Mouse (Mus musculus) gastrocnemius, adult 2 months (tissue): ENCODE measurements around the gene Myoz2. TPM values are rescaled to one million over a fixed set of nuclear protein-coding genes. Genes with fewer than 3 reads are reported as not detected.
A peak's percentile ranks its signal among the peaks of the same experiment; 100 is the strongest.

Experiments used
- DNase-seq: peaks from one replicate; pipeline ENCODE4 v3.0.0; 2022
- H3K27ac ChIP-seq: fragments of 200-600 bp; 2 replicates; pipeline ENCODE4 v1.8.1; 2022; ENCODE audit warnings: mild to moderate bottlenecking
- H3K4me3 ChIP-seq: fragments of 200-600 bp; 2 replicates; pipeline ENCODE4 v1.8.1; 2022; ENCODE audit warnings: mild to moderate bottlenecking, moderate library complexity
- CTCF ChIP-seq: fragments of 200-600 bp; IDR thresholded peaks from 2 replicates; pipeline ENCODE4 v1.8.1; 2022; ENCODE audit warnings: antibody characterized with exemption, mild to moderate bottlenecking, moderate library complexity
- intact Hi-C: fragments of 180-260 bp; cut with DNase I; formaldehyde crosslinking; loops from one replicate; pipeline ENCODE4 v1.15.1; 2025
- long read RNA-seq, 2 experiments: library from polyadenylated mRNA; stranded (forward); transcript quantifications; one replicate each; pipeline ENCODE4 v2.0.0; 2021
- total RNA-seq, 2 experiments: library from RNA; stranded (reverse); gene quantifications; 2 replicates each; pipeline ENCODE4 v1.2.3; 2021

Gene Myoz2
- 100 to 1,000 TPM; 281 to 748 TPM for total RNA-seq
- long read RNA-seq, experiment 1, transcript Myoz2-203 (7 exons, 871 nt): minor isoform, 21 of 331 reads
- long read RNA-seq, experiment 1, transcript Myoz2-202 (3 exons, 2,412 nt): minor isoform, 5 of 331 reads
- long read RNA-seq, experiment 1, transcript Myoz2-204 (6 exons, 824 nt): minor isoform, 5 of 331 reads
- long read RNA-seq, experiment 1, transcript Myoz2-201 (6 exons, 1,181 nt): major isoform, 273 of 331 reads
- long read RNA-seq, experiment 1, partial matches to known transcripts: 12 of 331 reads
- long read RNA-seq, experiment 1, other reads (novel, unspliced or antisense): 15 of 331 reads
- long read RNA-seq, experiment 2, transcript Myoz2-203 (7 exons, 871 nt): minor isoform, 8 of 305 reads
- long read RNA-seq, experiment 2, transcript Myoz2-201 (6 exons, 1,181 nt): major isoform, 255 of 305 reads
- long read RNA-seq, experiment 2, partial matches to known transcripts: 23 of 305 reads
- long read RNA-seq, experiment 2, other reads (novel, unspliced or antisense): 13 of 305 reads

DNA sequence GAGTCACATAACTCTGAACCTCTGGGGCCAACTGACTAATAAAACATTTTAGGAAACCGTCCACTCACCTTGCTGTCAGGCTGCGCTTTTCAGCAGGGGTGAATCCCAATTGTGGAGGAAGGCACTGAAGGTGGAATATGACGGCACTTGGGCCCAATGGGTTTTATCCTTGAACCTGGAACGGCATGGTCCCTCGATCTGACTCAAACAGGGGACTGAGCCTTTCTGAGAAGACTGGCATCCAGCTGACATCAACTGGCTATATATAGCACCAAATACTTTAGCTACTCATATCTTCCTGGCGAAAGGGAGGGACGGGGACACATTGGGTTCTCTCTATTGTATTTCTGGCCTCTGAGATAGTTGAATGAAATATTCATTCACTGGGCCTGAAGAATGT is at the start of gene Myoz2:
Myoz2 (minus strand) TSS at position 264 of the 400 bp plus-strand sequence.
- no peak for DNase-seq
- H3K27ac ChIP-seq: peak within 1 kb of the TSS; percentile 66
- no peak for TF ChIP-seq CTCF
- peak within 1 kb of the TSS; percentile 40 for H3K4me3 ChIP-seq
- intact Hi-C loops: loop anchor here (5.0 kb wide), 2 partner anchors 38 to 53 kb away; no protein-coding TSS in a partner anchor

DNA sequence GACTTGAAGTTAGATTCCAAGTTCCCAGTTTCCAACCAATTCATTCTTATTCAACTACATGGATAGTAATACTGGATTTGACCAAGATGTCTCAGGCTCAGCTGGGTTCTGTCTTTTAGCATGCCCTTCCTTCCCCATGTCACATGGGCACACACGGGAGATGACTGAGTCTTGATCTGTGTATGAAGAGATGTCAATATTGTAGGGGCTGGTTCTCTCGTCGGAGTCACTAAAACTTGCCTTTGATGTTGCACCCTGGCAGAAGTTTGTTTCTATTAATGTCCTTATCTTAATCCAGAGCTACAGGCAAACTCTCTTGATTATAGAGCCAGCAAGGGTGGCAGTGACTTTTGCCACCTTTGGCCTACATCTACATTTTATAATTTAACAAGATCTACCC is 46.9 kb upstream of the Myoz2 start:
- no peak for DNase-seq
- intact Hi-C loops: no loop called here
- Histone ChIP-seq H3K27ac (no peak overlapping the region), H3K4me3 (no peak overlapping the region)
- TF ChIP-seq CTCF: no peak

DNA sequence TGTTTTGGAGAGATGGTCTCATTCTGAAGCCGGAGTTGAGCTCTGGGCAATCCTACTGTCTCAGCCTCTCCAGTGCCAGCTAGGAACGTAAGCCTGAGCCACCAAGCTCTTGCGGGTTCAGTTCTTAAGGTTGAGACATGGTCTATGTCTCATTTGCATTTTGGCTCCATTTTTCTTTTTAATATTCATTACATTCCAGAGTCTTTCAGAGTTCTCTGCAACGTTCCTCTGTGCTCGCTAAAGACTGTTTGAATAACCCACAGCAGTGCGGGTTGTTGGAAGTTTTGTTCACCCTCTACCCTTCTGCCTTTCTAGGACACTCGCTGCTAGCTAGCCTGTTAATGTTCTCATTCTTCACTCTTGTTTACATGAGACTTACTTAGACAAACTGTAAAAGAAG is 46.1 kb upstream of the Myoz2 start:
- intact Hi-C loops: no loop called here
- Histone ChIP-seq H3K27ac (no peak overlapping the region), H3K4me3 (no peak overlapping the region)
- no peak for TF ChIP-seq CTCF
- no peak for DNase-seq

DNA sequence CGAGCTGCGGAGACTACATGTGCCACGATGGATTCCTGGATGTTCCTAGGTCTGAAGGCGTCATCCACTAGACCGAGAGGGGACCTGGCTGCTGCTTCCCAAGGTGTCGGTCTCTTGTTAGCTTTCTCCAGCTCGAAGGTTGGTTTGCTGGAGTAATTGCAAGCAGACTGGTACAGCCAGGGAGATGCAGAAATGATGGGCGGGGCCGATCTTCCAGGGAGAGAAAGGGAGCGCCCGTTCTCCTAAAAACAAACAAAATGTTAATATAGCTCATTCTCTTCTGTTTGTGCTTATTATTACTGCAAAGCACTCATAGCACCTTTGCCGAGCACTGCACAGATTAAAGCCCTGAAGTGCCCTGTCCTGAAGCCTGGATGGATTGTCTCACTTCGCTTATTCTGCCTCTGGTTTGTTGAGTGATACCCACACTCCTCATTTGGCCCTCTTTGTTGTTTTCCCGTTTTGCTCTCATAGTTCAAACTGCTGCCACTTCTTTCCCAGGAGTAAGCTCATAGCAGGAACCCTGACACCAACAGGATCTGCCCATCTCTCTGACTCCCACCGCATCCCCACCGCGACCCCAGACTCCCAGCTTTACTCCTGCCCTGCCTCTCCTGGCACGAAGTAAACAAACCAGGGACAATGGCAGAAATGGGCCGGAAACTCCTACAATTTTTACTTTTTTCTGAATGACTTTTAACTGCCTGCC is 45.4 kb upstream of the Myoz2 start:
- Histone ChIP-seq H3K27ac (no peak overlapping the region), H3K4me3 (no peak overlapping the region)
- TF ChIP-seq CTCF: no peak
- intact Hi-C loops: no loop called here
- no peak for DNase-seq

DNA sequence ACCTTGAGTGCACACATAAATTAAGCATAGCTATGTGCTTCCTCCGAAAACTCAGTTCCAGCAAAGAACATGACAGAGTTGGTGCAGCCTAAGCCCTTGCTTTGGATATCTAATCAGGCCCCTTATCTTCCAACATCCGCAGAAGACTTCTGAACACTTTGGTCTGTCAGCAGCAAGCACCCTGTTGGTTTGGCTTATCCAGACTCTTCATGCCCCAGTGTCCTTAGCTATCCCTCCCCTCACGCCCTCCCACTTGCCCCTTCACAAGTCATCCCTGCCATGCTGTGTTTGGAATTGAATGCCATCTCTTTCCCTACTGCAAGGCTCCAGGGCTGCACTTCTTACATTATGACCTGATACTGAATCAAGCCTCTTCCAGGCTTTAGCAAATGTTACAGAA is 40.9 kb upstream of the Myoz2 start:
- Histone ChIP-seq H3K27ac (no peak overlapping the region), H3K4me3 (no peak overlapping the region)
- intact Hi-C loops: no loop called here
- no peak for DNase-seq
- TF ChIP-seq CTCF: no peak

DNA sequence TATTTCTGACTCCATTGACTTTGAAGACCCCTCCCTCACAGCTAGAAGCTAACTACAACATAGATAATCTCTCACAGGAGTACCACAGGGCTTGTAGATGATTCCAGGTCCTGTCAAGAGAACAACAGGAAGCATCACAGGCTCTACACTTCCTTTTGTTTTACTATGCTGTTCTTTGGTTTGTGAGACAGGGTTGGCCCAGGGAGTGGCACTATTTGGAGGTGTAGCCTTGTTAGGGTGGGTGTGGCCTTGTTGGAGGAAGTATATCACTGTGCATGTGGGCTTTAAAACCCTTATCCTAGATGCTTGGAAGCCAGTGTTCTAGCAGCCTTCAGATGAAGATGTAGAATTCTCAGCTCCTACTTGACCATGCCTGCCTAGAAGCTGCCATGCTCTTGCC is 40.2 kb upstream of the Myoz2 start:
- intact Hi-C loops: no loop called here
- Histone ChIP-seq H3K27ac (no peak overlapping the region), H3K4me3 (no peak overlapping the region)
- no peak for TF ChIP-seq CTCF
- no peak for DNase-seq

DNA sequence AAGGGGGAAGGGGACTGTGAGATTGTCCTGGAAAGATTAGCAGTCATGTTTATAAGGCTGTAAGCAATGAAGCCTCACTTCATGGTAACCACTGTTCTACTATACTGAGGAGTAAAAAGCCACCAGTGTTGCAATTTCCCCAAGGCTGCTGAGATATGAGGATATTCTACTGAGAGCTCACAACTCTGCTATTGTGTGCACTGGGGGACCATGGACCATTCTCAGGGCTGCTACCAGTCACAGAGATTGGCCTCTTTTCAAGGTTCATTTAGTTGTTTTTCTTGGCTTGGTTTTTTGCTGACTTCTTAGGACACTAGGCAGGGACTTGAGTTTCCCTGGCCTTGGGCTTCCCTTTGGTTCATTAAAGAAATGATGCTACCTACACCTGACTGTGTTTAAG is 38.5 kb upstream of the Myoz2 start:
- no peak overlapping the region for H3K27ac ChIP-seq
- intact Hi-C loops: loop anchor here (5.0 kb wide), 1 partner anchor 36 kb away; the partner anchor contains the start of gene Myoz2
- no peak for DNase-seq
- H3K4me3 ChIP-seq: no peak overlapping the region
- no peak for TF ChIP-seq CTCF

DNA sequence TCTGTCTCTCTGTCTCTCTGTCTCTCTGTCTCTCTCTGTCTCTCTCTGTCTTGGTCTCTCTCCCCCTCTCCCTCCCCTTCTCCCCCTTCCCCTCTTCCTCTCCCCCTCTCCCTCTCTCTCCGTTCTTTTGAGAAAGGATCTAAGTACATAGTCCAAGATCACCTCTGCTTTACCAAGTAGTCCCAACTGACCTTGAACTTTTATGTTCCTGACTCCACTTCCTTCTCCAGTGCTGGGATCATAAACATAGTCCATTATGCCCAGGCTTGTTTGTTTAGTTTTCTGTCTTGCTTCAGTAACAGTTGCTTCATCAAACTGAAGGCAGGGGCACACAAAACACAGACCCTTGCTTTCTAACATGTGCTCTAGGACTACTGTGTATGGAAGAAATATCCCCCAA is 37.7 kb upstream of the Myoz2 start:
- no peak overlapping the region for H3K4me3 ChIP-seq
- intact Hi-C loops: loop anchor here (5.0 kb wide), 1 partner anchor 35 kb away; the partner anchor contains the start of gene Myoz2
- H3K27ac ChIP-seq: no peak overlapping the region
- DNase-seq: no peak
- TF ChIP-seq CTCF: no peak

DNA sequence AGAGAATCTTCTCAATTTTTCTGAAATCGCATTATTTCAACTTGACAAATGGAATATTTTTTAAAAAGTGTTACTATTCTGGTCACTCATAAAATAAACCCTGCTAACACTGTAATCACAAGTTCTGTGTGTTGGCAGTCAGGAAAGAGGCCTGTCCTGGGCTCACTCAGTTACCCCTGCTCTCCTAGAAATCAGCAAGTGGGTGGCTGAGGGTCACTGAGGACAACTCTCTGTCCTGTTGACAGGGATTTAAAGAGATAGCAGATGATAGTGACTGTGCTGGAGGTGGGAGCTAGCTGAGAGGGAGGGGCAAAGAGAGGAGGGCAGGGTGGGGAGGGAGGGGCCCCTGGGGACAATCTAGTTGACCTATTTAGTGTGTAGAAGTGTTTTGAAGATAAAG is 36.2 kb upstream of the Myoz2 start:
- Histone ChIP-seq H3K27ac (peak overlapping the region; percentile 28; the same call in 1 of the 2 replicates), H3K4me3 (no peak overlapping the region)
- intact Hi-C loops: loop anchor here (5.0 kb wide), 1 partner anchor 34 kb away; the partner anchor contains the start of gene Myoz2
- no peak for DNase-seq
- no peak for TF ChIP-seq CTCF

DNA sequence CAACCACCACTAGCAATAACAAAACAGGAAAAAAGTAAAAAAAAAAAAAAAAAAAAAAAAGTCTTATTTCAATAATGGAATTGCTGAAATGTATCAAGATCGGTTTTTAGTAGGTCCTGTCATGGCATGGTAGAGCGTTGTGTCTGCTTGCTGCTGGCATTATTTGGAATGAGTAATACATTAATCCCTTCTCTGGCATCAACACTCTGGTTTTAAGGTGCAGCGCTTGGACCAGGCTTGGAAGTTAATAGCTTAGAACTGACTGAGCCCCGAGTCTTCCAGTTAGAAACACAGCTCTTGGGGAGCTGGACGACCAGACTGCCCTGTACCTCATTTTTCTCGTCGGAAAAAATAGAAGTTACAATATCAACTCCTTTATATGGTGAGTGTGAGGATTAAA is 32.0 kb upstream of the Myoz2 start:
- H3K27ac ChIP-seq: no peak overlapping the region
- TF ChIP-seq CTCF: no peak
- no peak overlapping the region for H3K4me3 ChIP-seq
- no peak for DNase-seq
- intact Hi-C loops: no loop called here

DNA sequence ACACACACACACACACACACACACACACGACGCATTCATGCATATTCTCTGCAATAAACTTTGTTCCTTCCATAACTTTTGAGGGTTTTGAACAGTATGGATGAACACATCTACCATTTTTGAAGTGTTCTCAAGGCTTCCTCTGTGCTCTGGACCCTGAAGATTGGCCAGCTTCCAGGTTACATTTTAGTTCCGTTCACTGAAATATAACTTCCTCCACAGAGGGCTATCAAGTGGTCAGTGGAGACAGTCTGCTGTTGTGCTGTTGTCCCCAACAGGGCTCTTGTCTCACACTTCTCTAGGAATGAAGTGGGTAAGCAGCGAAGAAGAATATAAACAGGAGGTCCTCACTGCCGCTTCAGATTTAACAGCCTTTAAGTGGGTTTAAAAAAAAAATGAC is 30.7 kb upstream of the Myoz2 start:
- Histone ChIP-seq H3K4me3 (no peak overlapping the region), H3K27ac (no peak overlapping the region)
- intact Hi-C loops: no loop called here
- TF ChIP-seq CTCF: no peak
- DNase-seq: no peak

DNA sequence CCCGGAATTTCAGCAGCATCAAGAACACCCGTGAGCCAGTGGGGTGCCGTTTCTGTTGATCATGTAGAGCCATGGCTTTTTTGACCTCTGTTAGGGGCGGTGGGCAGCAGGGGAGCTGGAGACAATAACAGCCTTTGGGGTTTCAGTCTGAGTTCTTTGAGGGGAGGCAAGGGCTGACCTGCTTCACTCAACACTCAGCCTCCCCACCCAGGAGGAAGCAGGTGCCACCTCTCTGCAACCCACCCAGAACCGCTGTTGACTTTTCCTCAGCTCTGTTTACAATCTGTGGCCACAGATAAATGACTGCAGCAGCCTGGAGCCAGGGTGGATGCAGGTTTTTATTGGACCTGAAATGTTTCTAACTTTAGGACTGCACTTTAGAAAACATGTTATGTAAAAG is 29.4 kb upstream of the Myoz2 start:
- DNase-seq: no peak
- Histone ChIP-seq H3K4me3 (no peak overlapping the region), H3K27ac (no peak overlapping the region; the same call in 1 of the 2 replicates)
- intact Hi-C loops: no loop called here
- TF ChIP-seq CTCF: no peak

DNA sequence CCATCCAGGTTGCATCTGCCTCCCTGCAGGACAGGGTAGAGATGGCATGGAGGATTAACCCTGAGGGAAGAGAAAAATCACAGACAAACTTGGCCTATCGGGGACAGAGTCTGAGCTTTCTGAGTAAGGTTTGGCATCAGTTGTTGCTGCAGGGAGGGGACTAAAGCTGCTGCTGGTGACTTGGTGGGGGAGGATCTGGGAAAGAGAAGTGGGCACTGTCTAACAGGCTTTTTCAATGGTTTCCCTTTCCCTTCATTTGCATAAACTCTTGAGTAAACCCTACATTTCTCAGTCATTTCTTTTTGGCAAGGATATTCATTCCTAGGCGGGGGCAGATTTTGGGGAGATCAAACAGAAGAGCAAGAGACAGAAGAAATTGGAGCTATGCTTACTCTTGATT is 27.1 kb upstream of the Myoz2 start:
- DNase-seq: no peak
- Histone ChIP-seq H3K27ac (no peak overlapping the region), H3K4me3 (no peak overlapping the region)
- intact Hi-C loops: no loop called here
- no peak for TF ChIP-seq CTCF
